Mouse (Mus musculus): Measurements from ENCODE around the gene Mid1. TPM values are rescaled to one million over a fixed set of nuclear protein-coding genes. Genes with fewer than 3 reads are reported as not detected.

The Mid1 gene
- total RNA-seq, 2 experiments from 2014 or later, result 6.2 to 7.1 TPM

- no peak for DNase-seq
- intact Hi-C loops (cut with DNase I; ENCODE audit: low total_unique reads), result no loop called here
These were observed 122.7 kb downstream of the Mid1 start for GRCm38 (mm10) chrX:169807744-169808143.

- intact Hi-C loops (cut with DNase I; ENCODE audit: low total_unique reads), result no loop called here
- DNase-seq, result no peak
These were observed 126.3 kb downstream of the Mid1 start for GRCm38 (mm10) chrX:169811318-169811717.

GRCm38 (mm10) chrX:169811783-169812182 lies 126.8 kb downstream of the Mid1 start:
- DNase-seq, result no peak
- intact Hi-C loops (cut with DNase I; ENCODE audit: low total_unique reads), result no loop called here

GRCm38 (mm10) chrX:169813673-169814072 lies 128.7 kb downstream of the Mid1 start:
- no peak for DNase-seq
- intact Hi-C loops (cut with DNase I; ENCODE audit: low total_unique reads), result no loop called here

- DNase-seq, result no peak
- intact Hi-C loops (cut with DNase I; ENCODE audit: low total_unique reads), result no loop called here
These were observed 141.9 kb downstream of the Mid1 start for GRCm38 (mm10) chrX:169826947-169827346.

- intact Hi-C loops (cut with DNase I; ENCODE audit: low total_unique reads), result no loop called here
- DNase-seq, result no peak
These were observed 142.7 kb downstream of the Mid1 start for GRCm38 (mm10) chrX:169827720-169828119.

- no peak for DNase-seq
- intact Hi-C loops (cut with DNase I; ENCODE audit: low total_unique reads), result no loop called here
These were observed 143.1 kb downstream of the Mid1 start for GRCm38 (mm10) chrX:169828136-169828535.

- intact Hi-C loops (cut with DNase I; ENCODE audit: low total_unique reads), result no loop called here
- DNase-seq, result no peak
These were observed 145.1 kb downstream of the Mid1 start for GRCm38 (mm10) chrX:169830052-169830451.

- intact Hi-C loops (cut with DNase I; ENCODE audit: low total_unique reads), result no loop called here
- no peak for DNase-seq
These were observed 153.1 kb downstream of the Mid1 start for GRCm38 (mm10) chrX:169837947-169838649.

GRCm38 (mm10) chrX:169838650-169838971 lies 153.6 kb downstream of the Mid1 start:
- intact Hi-C loops (cut with DNase I; ENCODE audit: low total_unique reads), result no loop called here
- no peak for DNase-seq

GRCm38 (mm10) chrX:169843267-169843666 lies 158.3 kb downstream of the Mid1 start:
- DNase-seq, result no peak
- intact Hi-C loops (cut with DNase I; ENCODE audit: low total_unique reads), result no loop called here

- no peak for DNase-seq
- intact Hi-C loops (cut with DNase I; ENCODE audit: low total_unique reads), result no loop called here
These were observed 159.3 kb downstream of the Mid1 start for GRCm38 (mm10) chrX:169844150-169844772.

GRCm38 (mm10) chrX:169846187-169846586 lies 161.2 kb downstream of the Mid1 start:
- intact Hi-C loops (cut with DNase I; ENCODE audit: low total_unique reads), result no loop called here
- DNase-seq, result no peak

GRCm38 (mm10) chrX:169861194-169861720 lies 176.3 kb downstream of the Mid1 start:
- no peak for DNase-seq
- intact Hi-C loops (cut with DNase I; ENCODE audit: low total_unique reads), result no loop called here

- intact Hi-C loops (cut with DNase I; ENCODE audit: low total_unique reads), result no loop called here
- DNase-seq, result no peak
These were observed 177.4 kb downstream of the Mid1 start for GRCm38 (mm10) chrX:169862440-169862839.

GRCm38 (mm10) chrX:169862848-169863247 lies 177.8 kb downstream of the Mid1 start:
- intact Hi-C loops (cut with DNase I; ENCODE audit: low total_unique reads), result no loop called here
- DNase-seq, result peak; percentile 18

- intact Hi-C loops (cut with DNase I; ENCODE audit: low total_unique reads), result no loop called here
- no peak for DNase-seq
These were observed 178.8 kb downstream of the Mid1 start for GRCm38 (mm10) chrX:169863841-169864240.

GRCm38 (mm10) chrX:169868223-169868622 lies 183.2 kb downstream of the Mid1 start:
- peak; percentile 35 for DNase-seq
- intact Hi-C loops (cut with DNase I; ENCODE audit: low total_unique reads), result no loop called here

- intact Hi-C loops (cut with DNase I; ENCODE audit: low total_unique reads), result no loop called here
- DNase-seq, result no peak
These were observed 189.5 kb downstream of the Mid1 start for GRCm38 (mm10) chrX:169874475-169874874.

GRCm38 (mm10) chrX:169879481-169880362 lies 194.7 kb downstream of the Mid1 start:
- peak; percentile 75 for DNase-seq
- intact Hi-C loops (cut with DNase I; ENCODE audit: low total_unique reads), result no loop called here

Data from gastrocnemius, postnatal 14 days (tissue).